Mouse (Mus musculus) 416B (cell line): ENCODE measurements around the gene Theg.

Experiments used
- DNase-seq: peaks from one replicate; pipeline ENCODE4 v3.0.0; 2011; ENCODE audit warnings: low read depth

Theg gene

DNA sequence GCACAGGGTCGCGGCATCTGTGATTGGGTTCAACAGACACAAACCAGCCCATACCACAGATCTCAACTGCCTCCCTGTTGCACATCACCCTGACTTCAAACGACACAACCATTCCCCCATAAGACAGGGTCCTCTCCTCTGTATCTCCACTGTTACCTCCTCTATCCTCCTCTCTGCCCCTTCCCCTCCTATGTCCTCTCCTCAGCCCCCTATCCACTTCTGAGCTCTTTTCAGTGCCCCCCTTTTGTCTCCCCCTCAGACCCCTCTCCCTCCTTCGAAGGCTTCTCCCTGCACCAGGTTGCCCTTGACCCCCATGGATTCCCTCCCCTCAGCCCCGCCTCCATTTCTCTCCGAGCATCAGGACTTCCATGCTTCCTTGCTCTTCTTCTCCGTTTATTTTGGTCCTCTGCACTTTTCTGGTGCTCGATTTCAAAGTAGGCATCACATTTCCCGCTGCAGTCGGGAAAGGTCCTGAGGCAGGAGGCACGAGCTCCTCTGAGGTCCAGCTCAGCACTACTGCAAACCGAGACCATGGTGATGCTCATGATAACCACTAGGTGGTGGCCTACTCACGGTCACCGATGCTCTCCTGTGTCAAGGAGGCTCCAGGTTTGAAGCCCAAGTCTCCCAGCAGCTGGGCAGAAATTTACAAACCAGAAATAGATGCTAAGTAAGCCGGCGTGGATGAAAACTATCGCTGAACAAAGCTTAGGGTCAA, 7.9 kb upstream of the Theg start:
- peak; percentile 70 for DNase-seq

GRCm38 (mm10) chr10:79594111-79594510, 7.0 kb upstream of the Theg start:
- DNase-seq = no peak

- DNase-seq = no peak
Measured at GRCm38 (mm10) chr10:79590702-79591101, 3.6 kb upstream of the Theg start.

DNA sequence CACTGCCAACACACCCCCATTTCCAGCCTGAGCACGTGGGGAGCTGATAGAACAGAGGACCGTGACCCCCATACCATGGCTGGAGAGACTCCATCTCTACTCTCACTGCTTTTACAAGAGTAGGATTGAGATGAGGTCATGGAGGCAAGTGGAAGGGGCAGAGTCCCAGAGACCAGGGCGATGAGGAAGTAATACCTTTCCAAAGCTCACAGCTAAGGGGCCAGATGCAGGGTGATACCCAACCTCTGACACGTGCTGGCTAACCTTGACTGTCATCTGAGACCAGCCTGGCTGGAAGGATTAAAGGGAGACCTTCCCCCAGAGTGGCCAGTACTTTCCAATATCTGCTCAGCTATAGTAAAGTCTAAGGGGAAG, 608 bp upstream of the Theg start:
- no peak for DNase-seq

GRCm38 (mm10) chr10:79586243-79586642, 888 bp downstream of the Theg start:
- DNase-seq = no peak

DNA sequence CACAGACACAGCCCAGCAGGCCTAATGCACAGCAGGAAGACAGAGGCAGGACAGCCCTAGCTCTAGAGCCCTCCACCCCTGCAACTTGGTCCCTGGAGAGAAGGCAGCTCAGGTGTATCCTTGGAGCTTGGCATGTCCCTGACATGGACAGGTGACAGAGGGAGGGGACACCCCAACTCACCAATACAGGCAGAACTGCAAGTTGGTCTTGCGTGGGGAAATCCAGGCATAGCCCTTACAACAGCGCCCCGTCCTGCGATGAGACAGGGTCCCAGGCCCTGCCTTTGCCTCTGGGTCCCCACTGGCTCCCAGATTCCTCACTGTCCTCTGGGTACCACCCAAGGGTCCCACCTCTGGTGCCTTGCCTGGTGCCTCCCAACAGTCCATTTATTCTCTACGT, 1.4 kb downstream of the Theg start:
- no peak for DNase-seq

DNA sequence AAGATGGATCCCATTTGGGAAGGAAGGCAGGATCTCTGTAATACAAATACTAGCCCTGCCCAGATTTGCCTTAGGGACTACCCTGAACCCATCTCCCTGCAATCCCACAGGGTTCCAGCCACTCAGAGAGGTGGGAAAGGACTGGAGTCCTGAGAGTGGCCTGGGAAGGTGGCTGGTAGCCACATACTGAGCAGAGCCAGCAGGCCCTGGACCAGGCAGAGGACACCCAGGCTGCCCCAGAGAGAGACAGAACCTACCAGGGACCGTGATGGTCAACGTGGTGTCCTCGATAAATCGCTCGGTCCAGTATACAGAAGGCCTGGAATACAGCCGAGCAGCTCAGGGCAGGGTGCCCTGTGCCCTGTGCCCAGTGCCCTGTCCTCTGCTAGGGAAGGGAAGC, 2.0 kb downstream of the Theg start:
- no peak for DNase-seq

DNA sequence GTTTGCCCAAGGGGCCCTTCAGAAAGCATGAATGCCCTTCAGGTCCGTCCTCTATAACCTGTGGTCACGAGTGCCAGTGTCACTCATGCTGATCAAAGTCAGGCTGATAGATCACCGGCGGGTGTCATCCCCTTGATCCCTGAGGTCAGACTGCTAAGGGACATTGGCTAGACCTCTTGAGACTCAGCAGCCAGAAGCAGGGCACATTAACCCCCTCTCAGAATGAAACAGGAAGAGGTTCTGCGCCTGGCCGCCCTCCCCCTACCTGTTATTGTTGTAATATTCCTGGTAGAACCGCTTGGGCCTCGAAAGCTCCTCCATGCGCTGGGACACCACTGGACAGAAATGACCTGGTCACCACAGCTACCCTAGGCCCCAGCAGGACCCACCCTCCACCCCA, 2.7 kb downstream of the Theg start:
- no peak for DNase-seq

GRCm38 (mm10) chr10:79584021-79584420, 3.1 kb downstream of the Theg start:
- no peak for DNase-seq

DNA sequence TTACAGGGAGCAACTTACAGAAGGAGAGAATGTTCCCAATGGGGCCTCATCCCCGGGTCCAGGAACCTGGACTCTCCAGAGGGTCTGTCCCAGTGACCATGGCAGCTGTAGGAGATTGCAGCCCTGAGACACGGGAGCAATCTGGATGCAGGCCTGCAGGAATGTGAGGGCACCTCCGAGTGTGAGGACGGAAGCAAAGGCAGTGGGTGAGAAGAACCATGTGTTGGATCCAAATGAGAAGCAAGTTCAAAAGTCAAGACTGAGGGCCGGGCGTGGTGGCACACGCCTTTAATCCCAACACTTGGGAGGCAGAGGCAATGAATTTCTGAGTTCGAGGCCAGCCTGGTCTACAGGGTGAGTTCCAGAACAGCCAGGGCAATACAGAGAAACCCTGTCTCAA, 5.6 kb downstream of the Theg start:
- DNase-seq = no peak

DNA sequence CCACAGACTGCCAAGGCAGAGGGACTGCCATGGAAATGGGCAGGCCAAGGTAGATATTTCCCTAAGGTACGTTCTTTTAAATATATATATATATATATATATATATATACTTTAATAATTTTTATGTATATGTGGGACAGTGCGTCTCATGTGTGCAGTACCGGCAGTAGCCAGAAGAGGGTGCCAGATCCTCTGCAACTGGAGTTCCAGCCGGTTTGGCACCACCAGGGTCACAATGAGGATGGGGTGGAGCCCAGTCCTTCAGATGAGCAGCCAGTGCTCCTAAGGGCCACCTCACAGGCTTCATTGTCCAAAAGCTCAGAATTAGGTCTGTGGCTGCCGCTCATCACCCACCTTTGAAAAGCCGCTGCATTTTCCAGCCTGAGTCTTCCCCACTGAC, 6.3 kb downstream of the Theg start:
- DNase-seq = peak; percentile 40

- DNase-seq = no peak
Measured at GRCm38 (mm10) chr10:79580356-79580755, 6.8 kb downstream of the Theg start.

- DNase-seq = no peak
Measured at GRCm38 (mm10) chr10:79579781-79580180, 7.3 kb downstream of the Theg start.

DNA sequence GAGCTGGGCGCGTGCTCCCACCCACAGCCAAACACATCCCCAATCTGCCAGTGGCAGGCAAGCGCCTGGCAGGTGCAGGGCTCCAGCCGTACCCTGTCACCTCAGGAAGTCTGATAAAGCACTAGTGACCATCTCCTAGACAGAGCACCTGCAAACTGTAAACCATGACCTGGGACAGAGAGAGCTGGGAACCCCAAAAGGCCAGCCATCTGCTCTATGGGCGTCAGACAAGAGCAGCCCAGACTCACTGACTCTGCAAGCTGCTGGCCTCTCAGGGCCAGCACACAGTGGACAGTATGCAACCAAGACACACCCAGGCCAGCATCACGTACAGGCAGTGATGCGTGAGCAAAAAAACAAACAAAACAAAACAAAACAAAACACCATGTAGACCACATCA, 8.2 kb downstream of the Theg start:
- no peak for DNase-seq

DNA sequence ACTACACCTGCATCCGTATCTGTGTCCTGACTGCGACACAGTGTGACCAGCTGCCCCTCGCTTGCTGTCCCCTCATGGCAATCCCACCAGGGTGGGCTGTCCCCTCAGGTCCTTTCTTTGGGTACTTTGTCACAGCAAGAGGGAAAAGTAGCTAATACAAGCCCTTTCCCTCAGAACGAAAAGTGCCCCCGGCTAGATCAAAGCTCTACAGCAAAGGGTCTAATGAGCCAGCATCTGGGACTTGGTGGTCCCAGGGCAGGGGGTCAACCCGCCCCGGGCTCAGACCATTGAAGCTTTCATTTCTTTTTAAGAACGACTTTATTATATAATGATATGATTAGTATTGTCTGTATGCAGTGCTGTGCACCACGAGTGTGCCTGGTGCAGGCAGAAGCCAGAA, 8.9 kb downstream of the Theg start:
- DNase-seq = no peak

GRCm38 (mm10) chr10:79577376-79577775, 9.8 kb downstream of the Theg start:
- no peak for DNase-seq

GRCm38 (mm10) chr10:79575754-79576153, 11.4 kb downstream of the Theg start:
- DNase-seq = no peak

DNA sequence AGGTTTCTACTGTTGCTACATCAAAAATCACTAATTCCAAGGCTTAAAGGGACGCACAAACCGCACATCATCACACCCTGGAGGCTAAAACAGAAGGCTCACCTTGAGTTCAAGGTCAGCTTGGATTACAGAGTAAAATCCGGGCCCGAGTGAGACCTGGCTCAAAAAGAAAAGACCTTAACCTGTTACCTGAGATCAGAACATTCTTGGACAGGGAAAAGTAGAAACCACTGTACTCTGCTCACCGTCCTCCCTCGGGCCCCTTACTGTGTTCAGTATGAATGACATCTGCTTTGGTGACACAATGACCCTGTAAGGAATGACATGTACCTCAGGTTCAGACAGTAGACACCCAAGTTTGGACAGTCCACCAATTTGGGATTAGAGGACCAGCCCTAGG, 12.3 kb downstream of the Theg start:
- no peak for DNase-seq

DNA sequence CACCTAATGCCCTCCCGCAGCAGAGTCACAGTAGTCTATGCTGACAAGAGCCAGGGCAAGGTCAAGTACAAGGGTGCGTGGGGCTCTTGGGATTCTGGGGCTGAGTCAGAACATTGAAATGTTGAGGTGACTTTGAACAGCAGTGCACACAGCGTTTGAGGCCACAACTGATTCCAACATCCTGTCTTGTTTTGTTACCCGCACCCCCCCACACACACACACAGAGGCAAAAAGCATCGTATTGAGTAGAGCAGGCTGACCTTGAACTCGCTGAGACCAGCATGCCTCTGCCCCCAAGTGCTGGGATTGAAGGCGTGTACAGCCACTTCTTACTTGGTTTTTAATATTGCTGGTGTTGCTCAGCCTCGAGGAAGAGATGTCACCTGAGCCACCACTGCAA, 12.8 kb downstream of the Theg start:
- DNase-seq = no peak

- no peak for DNase-seq
Measured at GRCm38 (mm10) chr10:79573611-79574010, 13.5 kb downstream of the Theg start.

DNA sequence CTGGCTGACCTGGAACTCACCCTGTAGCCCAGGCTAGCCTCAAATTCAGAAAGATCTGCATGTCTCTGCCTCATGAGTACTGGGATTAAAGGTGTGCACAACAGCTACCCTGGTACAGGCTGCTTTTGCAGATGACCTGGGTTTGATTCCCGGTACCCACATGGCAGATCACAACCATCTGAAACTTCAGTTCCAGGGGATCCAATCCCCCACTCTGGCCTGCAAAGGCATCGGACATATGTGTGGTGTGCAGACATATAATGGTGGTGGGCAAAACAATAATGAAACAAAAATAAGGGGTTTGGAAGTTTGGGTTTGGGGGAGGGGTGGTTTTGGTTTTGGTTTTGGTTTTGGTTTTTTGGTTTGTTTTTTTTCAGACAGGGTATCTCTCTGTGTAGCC, 15.8 kb downstream of the Theg start:
- no peak for DNase-seq

DNA sequence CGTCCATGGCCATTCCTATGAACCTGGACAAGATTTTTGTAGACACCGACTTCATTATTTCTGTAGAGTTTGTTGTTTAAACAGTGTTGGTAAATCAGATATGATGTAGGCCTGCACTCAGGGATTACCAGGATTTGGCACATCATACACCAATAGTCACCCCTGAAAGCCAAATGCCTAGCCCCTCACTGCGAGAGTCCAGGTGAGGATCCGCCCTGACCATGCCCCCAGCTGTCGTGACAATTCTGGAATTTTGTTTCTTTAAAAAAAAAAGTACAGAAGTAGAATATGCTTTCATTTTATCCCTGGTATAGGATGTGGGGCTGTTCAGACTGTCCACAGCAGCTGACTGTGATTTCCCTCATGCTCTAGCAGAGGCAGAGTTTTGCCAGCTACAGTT, 17.2 kb downstream of the Theg start:
- no peak for DNase-seq

GRCm38 (mm10) chr10:79559716-79560115, 27.4 kb downstream of the Theg start:
- DNase-seq = no peak

GRCm38 (mm10) chr10:79557496-79557895, 29.6 kb downstream of the Theg start:
- DNase-seq = no peak

- DNase-seq = no peak
Measured at GRCm38 (mm10) chr10:79556951-79557350, 30.2 kb downstream of the Theg start.
